Mouse (Mus musculus) liver, postnatal 0 days (tissue): ENCODE data around the gene Asic3.

Source experiments
- CTCF ChIP-seq: sonication (generic); IDR thresholded peaks from 2 replicates; pipeline ENCODE4 v1.5.1; 2016; ENCODE audit warnings: antibody characterized with exemption, low read depth
- EP300 ChIP-seq: IDR thresholded peaks from 2 replicates; pipeline ENCODE4 v1.6.1; 2016; ENCODE audit warnings: antibody characterized with exemption, low read depth, mild to moderate bottlenecking

GRCm38 (mm10) chr5:24389011-24389657 is 24.1 kb upstream of the Asic3 start:
- TF ChIP-seq CTCF (no peak), EP300 (no peak)
